Mouse (Mus musculus) heart, adult 8-10 months (tissue): ENCODE data around the gene Ugt1a7c. TPM values are rescaled to one million over a fixed set of nuclear protein-coding genes. Genes with fewer than 3 reads are reported as not detected.
"Not testable (repeated sequence)": the region's sequence is repeated elsewhere in the genome, so short reads cannot be mapped to it uniquely, and the experiment has no call there.

ENCODE experiments used
- DNase-seq: peaks from one replicate; pipeline ENCODE4 v3.0.0; 2022; ENCODE audit warnings: low spot score
- total RNA-seq, 4 experiments: library from RNA; stranded (reverse); gene quantifications; 2 replicates each; pipeline ENCODE4 v1.2.4; 2022

Gene Ugt1a7c
- total RNA-seq, result 1 to 10 TPM in 2 of 4 experiments, under 1 TPM in 2; 0.68 to 1.4 (median 0.95) TPM

- peak; percentile 41 for DNase-seq
These were observed at the start of gene Ugt1a7c for GRCm38 (mm10) chr1:88094941-88095492. TSS of gene Ugt1a7c (plus strand) at chr1:88095062.

GRCm38 (mm10) chr1:88047408-88047807, 47.5 kb upstream of the Ugt1a7c start:
- DNase-seq, result not testable (repeated sequence)

- no peak for DNase-seq
These were observed 39.8 kb upstream of the Ugt1a7c start, which contains the start of gene Ugt1a10 for GRCm38 (mm10) chr1:88055088-88055487. TSS of gene Ugt1a10 (plus strand) at chr1:88055388.

GRCm38 (mm10) chr1:88066472-88067102, 28.3 kb upstream of the Ugt1a7c start:
- not testable (repeated sequence) for DNase-seq

- no peak for DNase-seq
These were observed 24.4 kb upstream of the Ugt1a7c start, which contains the start of gene Ugt1a9 for GRCm38 (mm10) chr1:88070495-88070894. TSS of gene Ugt1a9 (plus strand) at chr1:88070800.

GRCm38 (mm10) chr1:88070902-88071301, 24.0 kb upstream of the Ugt1a7c start:
- DNase-seq, result no peak

- DNase-seq, result no peak
These were observed 20.4 kb upstream of the Ugt1a7c start for GRCm38 (mm10) chr1:88074471-88074870.

- no peak for DNase-seq
These were observed 17.7 kb upstream of the Ugt1a7c start for GRCm38 (mm10) chr1:88077128-88077527.

- DNase-seq, result no peak
These were observed 13.2 kb upstream of the Ugt1a7c start for GRCm38 (mm10) chr1:88081670-88082069.

GRCm38 (mm10) chr1:88086125-88086524, 8.7 kb upstream of the Ugt1a7c start:
- no peak for DNase-seq

- no peak for DNase-seq
These were observed 7.3 kb upstream of the Ugt1a7c start, which contains the start of gene Ugt1a8 for GRCm38 (mm10) chr1:88087513-88087912. TSS of gene Ugt1a8 (plus strand) at chr1:88087813.

- no peak for DNase-seq
These were observed 2.5 kb upstream of the Ugt1a7c start for GRCm38 (mm10) chr1:88092341-88092740.

- not testable (repeated sequence) for DNase-seq
These were observed 589 bp upstream of the Ugt1a7c start for GRCm38 (mm10) chr1:88094270-88094676.

GRCm38 (mm10) chr1:88098546-88098945, 3.7 kb downstream of the Ugt1a7c start:
- not testable (repeated sequence) for DNase-seq

GRCm38 (mm10) chr1:88099691-88100090, 4.8 kb downstream of the Ugt1a7c start:
- DNase-seq, result not testable (repeated sequence)

GRCm38 (mm10) chr1:88103019-88103418, 8.2 kb downstream of the Ugt1a7c start, which contains the start of gene Ugt1a6b:
TSS of gene Ugt1a6b (plus strand) at chr1:88103252.
- DNase-seq, result not testable (repeated sequence)

- not testable (repeated sequence) for DNase-seq
These were observed 9.0 kb downstream of the Ugt1a7c start for GRCm38 (mm10) chr1:88103697-88104468.

- DNase-seq, result no peak
These were observed 10.0 kb downstream of the Ugt1a7c start for GRCm38 (mm10) chr1:88104667-88105430.

- no peak for DNase-seq
These were observed 10.8 kb downstream of the Ugt1a7c start for GRCm38 (mm10) chr1:88105656-88106055.

GRCm38 (mm10) chr1:88109027-88109557, 14.2 kb downstream of the Ugt1a7c start:
- not testable (repeated sequence) for DNase-seq

- not testable (repeated sequence) for DNase-seq
These were observed 14.7 kb downstream of the Ugt1a7c start for GRCm38 (mm10) chr1:88109604-88110003.
